8 mouse cellular contexts compared by ENCODE assay signal in genomic region chr1:88277818-88278511, GRCm38 (mm10). TPM values are rescaled to one million over a fixed set of nuclear protein-coding genes. Genes with fewer than 3 reads are reported as not detected.
DNase-seq lines count a peak whose midpoint lies in the region; ATAC-seq and TF ChIP-seq lines count a peak whose summit lies in the region.

No protein-coding gene starts in this region.

- peak in 1 of 2 experiments; percentile 34 for DNase-seq in cerebellum, adult 2 months
- no peak for DNase-seq in cerebellum, adult 8-10 months
- DNase-seq in spleen, postnatal 10 days (ENCODE audit: low spot score in 2 of 2): peak; percentile 26 to 41
- DNase-seq in spleen, adult 12 weeks (ENCODE audit: low spot score): no peak
- DNase-seq in heart, postnatal 4 days: peak; percentile 28
- DNase-seq in lung, postnatal 0 days (ENCODE audit: low spot score): no peak
- DNase-seq in retina, embryonic 14.5 days (ENCODE audit: low spot score): no peak

- H3K4me2 ChIP-seq in lung, postnatal 0 days (replicated peaks; ENCODE audit: low read depth, low read length): peak overlapping the region; percentile 68

- H3K36me3 ChIP-seq in lung, postnatal 0 days (ENCODE audit: insufficient read depth, low read length): peaks cover 6% of the 10 kb centered on the region; the same call in 1 of the 2 replicates

- no peaks in the 10 kb centered on the region for H3K9me3 ChIP-seq in lung, postnatal 0 days (ENCODE audit: low read length)

- no peak for TF ChIP-seq CTCF in cerebellum, adult 2 months (IDR thresholded peaks at IDR 0.05; ENCODE audit: borderline replicate concordance, insufficient read depth, low read depth, low read length)
- no peak for TF ChIP-seq CTCF in lung, postnatal 0 days (IDR thresholded peaks at IDR 0.05)

- no peak overlapping the region for H3K27ac ChIP-seq in cerebellum, adult 2 months (ENCODE audit: insufficient read depth, low read length)
- 0 out of 2 replicates have a peak overlapping the region, but pooled peaks have one; percentile 0 for H3K27ac ChIP-seq in lung, postnatal 0 days (ENCODE audit: low read length)

- no peak for TF ChIP-seq EP300 in lung, postnatal 0 days (IDR thresholded peaks at IDR 0.05)

- 67% methylated on average over 18 of the region's 18 CpGs for WGBS in cerebellum, adult 2 months
- WGBS in lung, postnatal 0 days: 66% methylated on average over 18 of the region's 18 CpGs

- no peaks in the 10 kb centered on the region; the same call in 1 of the 2 replicates for H3K4me1 ChIP-seq in cerebellum, adult 2 months (ENCODE audit: control insufficient read depth, insufficient read depth, low read length)
- peaks cover 16% of the 10 kb centered on the region; the same call in 1 of the 2 replicates for H3K4me1 ChIP-seq in lung, postnatal 0 days (ENCODE audit: insufficient read depth, low read depth, low read length)

- peak overlapping the region; percentile 64 for H3K4me3 ChIP-seq in cerebellum, adult 2 months (replicated peaks; ENCODE audit: insufficient read depth, low read depth, low read length)
- H3K4me3 ChIP-seq in lung, postnatal 0 days (ENCODE audit: low read depth, low read length): peak overlapping the region; percentile 65

- ATAC-seq in lung, postnatal 0 days: no peak
- no peak for ATAC-seq in activated CD4-positive, CD25-positive, alpha-beta regulatory T cell, adult 4 months

- H3K9ac ChIP-seq in lung, postnatal 0 days (replicated peaks; ENCODE audit: low read depth): peak overlapping the region; percentile 50; the same call in 1 of the 2 replicates

- no peak for TF ChIP-seq POLR2A in cerebellum, adult 2 months (IDR thresholded peaks at IDR 0.05; ENCODE audit: borderline replicate concordance, insufficient read depth, low read length)

- H3K27me3 ChIP-seq in cerebellum, adult 2 months (ENCODE audit: control insufficient read depth, insufficient read depth, low read length): no peaks in the 10 kb centered on the region
- no peaks in the 10 kb centered on the region for H3K27me3 ChIP-seq in lung, postnatal 0 days (replicated peaks; ENCODE audit: insufficient read depth, low read length)

RNA-seq across cellular contexts. Expression of gene Trpm8, which starts 0.5 kb away (rescaled TPM):
- 0.48 and 0.49 TPM in 2 replicates for polyA plus RNA-seq in cerebellum, adult 2 months (2012; rRNA removed)
- not detected for total RNA-seq in heart, postnatal 4 days (2021)
- polyA plus RNA-seq in lung, postnatal 0 days (2015; fragmentation: Nextera tagmentation; extraction: Ambion mirVana): 0.05 TPM in 1 of 2 replicates, not detected in the other
- polyA plus RNA-seq in activated CD4-positive, CD25-positive, alpha-beta regulatory T cell, adult 4 months (2017; shearing (Covaris generic)): not detected

RNA-seq across cellular contexts. Expression of gene Hjurp, which starts 0.5 kb away (rescaled TPM):
- 79.1 and 80.4 TPM in 2 replicates for polyA plus RNA-seq in cerebellum, adult 2 months (2012; rRNA removed)
- total RNA-seq in heart, postnatal 4 days (2021): 100 to 1,000 TPM in 1 of 2 experiments, 10 to 100 TPM in 1; 97.1 to 100 TPM
- 21.9 and 26.0 TPM in 2 replicates for polyA plus RNA-seq in lung, postnatal 0 days (2015; fragmentation: Nextera tagmentation; extraction: Ambion mirVana)
- polyA plus RNA-seq in activated CD4-positive, CD25-positive, alpha-beta regulatory T cell, adult 4 months (2017; shearing (Covaris generic)): 10 to 100 TPM; 38.2 to 70.5 TPM

RNA-seq across cellular contexts. Expression of gene Mroh2a, which starts 51.2 kb away (rescaled TPM):
- polyA plus RNA-seq in cerebellum, adult 2 months (2012; rRNA removed): 0.25 and 0.43 TPM in 2 replicates
- total RNA-seq in heart, postnatal 4 days (2021): under 1 TPM in 1 of 2 experiments, not detected in 1; 0.02 TPM
- polyA plus RNA-seq in lung, postnatal 0 days (2015; fragmentation: Nextera tagmentation; extraction: Ambion mirVana): 0.15 and 0.43 TPM in 2 replicates
- 1 to 10 TPM; 1.4 to 2.5 TPM for polyA plus RNA-seq in activated CD4-positive, CD25-positive, alpha-beta regulatory T cell, adult 4 months (2017; shearing (Covaris generic))

Comparison
In these comparisons a context has a peak if more than half of its experiments do, and no peak if none do; other contexts are left out.
1. DNase-seq: peak in spleen, postnatal 10 days (2 of 2) and heart, postnatal 4 days (single experiment); none in cerebellum, adult 8-10 months (single experiment), spleen, adult 12 weeks (single experiment), lung, postnatal 0 days (single experiment) and retina, embryonic 14.5 days (single experiment).